Mouse (Mus musculus): ENCODE results near the gene Saa2. TPM values are rescaled to one million over a fixed set of nuclear protein-coding genes. Genes with fewer than 3 reads are reported as not detected.
A peak's percentile ranks its signal among the peaks of the same experiment; 100 is the strongest.

Saa2 gene
- polyA plus RNA-seq, 1 experiment from 2014 or later, result 0.19 TPM

GRCm38 (mm10) chr7:46718591-46719270 lies 32.9 kb upstream of the Saa2 start:
- no peaks in the 10 kb centered on the region for H3K9me3 ChIP-seq (ENCODE audit: low read length)
- H3K4me1 ChIP-seq (ENCODE audit: insufficient read depth), result peaks cover 5% of the 10 kb centered on the region
- DNase-seq, result no peak
- H3K4me3 ChIP-seq (ENCODE audit: low read depth, low read length), result no peak overlapping the region
- H3K4me2 ChIP-seq (ENCODE audit: low read depth, low read length), result no peak overlapping the region
- TF ChIP-seq EP300 (IDR thresholded peaks at IDR 0.05; ENCODE audit: low read depth), result no peak
- H3K27ac ChIP-seq (ENCODE audit: low read depth), result no peak overlapping the region
- 56% methylated on average over 7 of the region's 7 CpGs for WGBS (ENCODE audit: insufficient replicate concordance)
- 0 out of 2 replicates have a peak, but pooled peaks have one; percentile 16 for ATAC-seq
- no peak overlapping the region for H3K9ac ChIP-seq (replicated peaks)
- no peaks in the 10 kb centered on the region for H3K27me3 ChIP-seq (ENCODE audit: insufficient read depth, low read length)
- no peaks in the 10 kb centered on the region for H3K36me3 ChIP-seq (replicated peaks; ENCODE audit: insufficient read depth, low read length)

- Histone ChIP-seq H3K9me3 (ENCODE audit: low read length) (no peaks in the 10 kb centered on the region), H3K4me1 (ENCODE audit: insufficient read depth) (peaks cover 5% of the 10 kb centered on the region), H3K36me3 (replicated peaks; ENCODE audit: insufficient read depth, low read length) (no peaks in the 10 kb centered on the region), H3K9ac (replicated peaks) (no peak overlapping the region), H3K27ac (ENCODE audit: low read depth) (0 out of 2 replicates have a peak overlapping the region, but pooled peaks have one; percentile 2), H3K4me3 (ENCODE audit: low read depth, low read length) (no peak overlapping the region), H3K4me2 (ENCODE audit: low read depth, low read length) (no peak overlapping the region), H3K27me3 (ENCODE audit: insufficient read depth, low read length) (no peaks in the 10 kb centered on the region)
- peak; percentile 66 for DNase-seq
- WGBS (ENCODE audit: insufficient replicate concordance), result 50% methylated on average over 7 of the region's 7 CpGs
- ATAC-seq, result peak; percentile 89
- TF ChIP-seq EP300 (IDR thresholded peaks at IDR 0.05; ENCODE audit: low read depth) (peak; percentile 76), CTCF (IDR thresholded peaks at IDR 0.05; ENCODE audit: low read depth) (no peak)
These were observed 32.1 kb upstream of the Saa2 start for GRCm38 (mm10) chr7:46719526-46719925.

GRCm38 (mm10) chr7:46720460-46720859 lies 31.1 kb upstream of the Saa2 start:
- no peak overlapping the region for H3K27ac ChIP-seq (ENCODE audit: low read depth)
- TF ChIP-seq EP300 (IDR thresholded peaks at IDR 0.05; ENCODE audit: low read depth), result no peak
- no peak for TF ChIP-seq CTCF (IDR thresholded peaks at IDR 0.05; ENCODE audit: low read depth)
- ATAC-seq, result no peak

GRCm38 (mm10) chr7:46723354-46723753 lies 28.2 kb upstream of the Saa2 start:
- no peak overlapping the region for H3K4me2 ChIP-seq (ENCODE audit: low read depth, low read length)
- ATAC-seq (no peak), DNase-seq (no peak)
- H3K9ac ChIP-seq (replicated peaks), result no peak overlapping the region
- peaks cover 5% of the 10 kb centered on the region for H3K4me1 ChIP-seq (ENCODE audit: insufficient read depth)
- H3K36me3 ChIP-seq (replicated peaks; ENCODE audit: insufficient read depth, low read length), result no peaks in the 10 kb centered on the region
- no peaks in the 10 kb centered on the region for H3K27me3 ChIP-seq (ENCODE audit: insufficient read depth, low read length)
- H3K27ac ChIP-seq (ENCODE audit: low read depth), result no peak overlapping the region
- WGBS (ENCODE audit: insufficient replicate concordance), result 86% methylated on average over 6 of the region's 6 CpGs
- no peak for TF ChIP-seq EP300 (IDR thresholded peaks at IDR 0.05; ENCODE audit: low read depth)
- TF ChIP-seq CTCF (IDR thresholded peaks at IDR 0.05; ENCODE audit: low read depth), result no peak
- no peaks in the 10 kb centered on the region for H3K9me3 ChIP-seq (ENCODE audit: low read length)
- H3K4me3 ChIP-seq (ENCODE audit: low read depth, low read length), result no peak overlapping the region

More at GRCm38 (mm10) chr7:46720460-46720859, 31.1 kb upstream of the Saa2 start:
- Histone ChIP-seq H3K27me3 (ENCODE audit: insufficient read depth, low read length) (no peaks in the 10 kb centered on the region), H3K4me3 (ENCODE audit: low read depth, low read length) (no peak overlapping the region), H3K4me1 (ENCODE audit: insufficient read depth) (peaks cover 5% of the 10 kb centered on the region), H3K36me3 (replicated peaks; ENCODE audit: insufficient read depth, low read length) (no peaks in the 10 kb centered on the region), H3K9me3 (ENCODE audit: low read length) (no peaks in the 10 kb centered on the region), H3K4me2 (ENCODE audit: low read depth, low read length) (no peak overlapping the region), H3K9ac (replicated peaks) (no peak overlapping the region)
- no peak for DNase-seq
- WGBS (ENCODE audit: insufficient replicate concordance), result 67% methylated on average over 9 of the region's 9 CpGs

GRCm38 (mm10) chr7:46723849-46724248 lies 27.7 kb upstream of the Saa2 start:
- Histone ChIP-seq H3K27me3 (ENCODE audit: insufficient read depth, low read length) (no peaks in the 10 kb centered on the region), H3K4me1 (ENCODE audit: insufficient read depth) (peaks cover 5% of the 10 kb centered on the region), H3K36me3 (replicated peaks; ENCODE audit: insufficient read depth, low read length) (no peaks in the 10 kb centered on the region), H3K4me3 (ENCODE audit: low read depth, low read length) (no peak overlapping the region), H3K9ac (replicated peaks) (no peak overlapping the region), H3K9me3 (ENCODE audit: low read length) (no peaks in the 10 kb centered on the region), H3K27ac (ENCODE audit: low read depth) (no peak overlapping the region), H3K4me2 (ENCODE audit: low read depth, low read length) (no peak overlapping the region)
- no peak for ATAC-seq
- no peak for DNase-seq
- WGBS (ENCODE audit: insufficient replicate concordance), result 56% methylated on average over 3 of the region's 3 CpGs
- TF ChIP-seq EP300 (IDR thresholded peaks at IDR 0.05; ENCODE audit: low read depth) (no peak), CTCF (IDR thresholded peaks at IDR 0.05; ENCODE audit: low read depth) (no peak)

GRCm38 (mm10) chr7:46724396-46724795 lies 27.2 kb upstream of the Saa2 start:
- Histone ChIP-seq H3K4me2 (ENCODE audit: low read depth, low read length) (no peak overlapping the region), H3K27me3 (ENCODE audit: insufficient read depth, low read length) (no peaks in the 10 kb centered on the region), H3K36me3 (replicated peaks; ENCODE audit: insufficient read depth, low read length) (no peaks in the 10 kb centered on the region), H3K4me1 (ENCODE audit: insufficient read depth) (no peaks in the 10 kb centered on the region; the same call in 1 of the 2 replicates), H3K9ac (replicated peaks) (no peak overlapping the region), H3K4me3 (ENCODE audit: low read depth, low read length) (no peak overlapping the region), H3K27ac (ENCODE audit: low read depth) (no peak overlapping the region), H3K9me3 (ENCODE audit: low read length) (no peaks in the 10 kb centered on the region)
- 58% methylated on average over 5 of the region's 5 CpGs for WGBS (ENCODE audit: insufficient replicate concordance)
- DNase-seq (no peak), ATAC-seq (no peak)
- TF ChIP-seq CTCF (IDR thresholded peaks at IDR 0.05; ENCODE audit: low read depth) (no peak), EP300 (IDR thresholded peaks at IDR 0.05; ENCODE audit: low read depth) (no peak)

Data from liver, postnatal 0 days (tissue).